Mouse (Mus musculus): ENCODE measurements around the gene Polr3b.

DNA sequence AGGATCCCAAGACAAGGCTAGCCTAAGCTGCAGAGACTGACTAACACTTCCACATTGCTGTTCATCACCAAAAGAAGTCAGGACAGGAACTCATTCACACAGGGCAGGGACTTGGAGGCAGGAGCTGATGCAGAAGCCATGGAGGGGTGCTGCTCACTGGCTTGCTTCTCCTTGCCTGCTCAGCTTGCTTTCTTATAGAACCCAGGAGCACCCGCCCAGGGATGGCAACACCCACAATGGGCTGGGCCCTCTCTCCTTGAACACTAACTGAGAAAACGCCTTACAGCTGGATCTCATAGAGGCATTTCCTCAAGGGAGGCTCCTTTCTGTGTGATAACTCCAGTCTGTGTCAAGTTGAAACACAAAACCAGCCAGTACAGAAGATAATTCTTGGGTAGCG, 7.0 kb upstream of the Polr3b start:
- TF ChIP-seq CTCF (conservative IDR thresholded peaks at IDR 0.05; ENCODE audit: low read length) = no peak
- no peak for TF ChIP-seq NANOG (IDR thresholded peaks at IDR 0.05; ENCODE audit: borderline replicate concordance, low read length)
- TF ChIP-seq POU5F1 (IDR thresholded peaks at IDR 0.05; ENCODE audit: borderline replicate concordance, low read length) = no peak
